Mouse (Mus musculus) NIH3T3 (cell line): ENCODE data around the gene Myo9a.
"Not testable (repeated sequence)": the region's sequence is repeated elsewhere in the genome, so short reads cannot be mapped to it uniquely, and the experiment has no call there.

Experiments used
- DNase-seq: peaks from one replicate; pipeline ENCODE4 v3.0.0-alpha.2; 2012; ENCODE audit warnings: low read depth

The Myo9a gene

DNA sequence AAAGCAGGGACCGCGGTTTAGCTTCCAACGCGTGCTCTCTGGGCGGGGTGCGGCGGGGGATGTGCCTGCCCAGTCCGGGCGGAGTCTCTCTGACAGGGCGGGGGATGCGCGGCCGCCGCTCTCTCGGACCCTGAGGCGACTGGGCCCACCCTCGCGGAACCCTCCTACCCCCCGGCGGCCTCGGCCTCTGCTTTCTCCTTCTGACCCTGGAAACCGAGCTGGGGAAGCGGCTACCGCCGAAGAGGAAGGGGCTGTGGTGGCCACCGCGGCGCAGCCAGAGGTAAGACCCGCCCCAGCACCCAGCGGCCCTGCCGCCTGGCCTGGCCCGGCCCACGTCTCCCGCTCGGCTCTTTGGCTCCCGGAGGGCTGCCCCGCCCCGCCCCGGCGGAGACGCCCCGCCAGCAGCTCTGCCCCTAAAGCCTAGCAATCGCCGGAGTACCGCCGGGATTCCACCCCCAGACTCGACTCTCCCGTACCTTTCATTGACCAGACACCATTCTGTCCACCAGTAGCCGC lies 428 bp downstream of the Myo9a start:
- peak; percentile 85 for DNase-seq

DNA sequence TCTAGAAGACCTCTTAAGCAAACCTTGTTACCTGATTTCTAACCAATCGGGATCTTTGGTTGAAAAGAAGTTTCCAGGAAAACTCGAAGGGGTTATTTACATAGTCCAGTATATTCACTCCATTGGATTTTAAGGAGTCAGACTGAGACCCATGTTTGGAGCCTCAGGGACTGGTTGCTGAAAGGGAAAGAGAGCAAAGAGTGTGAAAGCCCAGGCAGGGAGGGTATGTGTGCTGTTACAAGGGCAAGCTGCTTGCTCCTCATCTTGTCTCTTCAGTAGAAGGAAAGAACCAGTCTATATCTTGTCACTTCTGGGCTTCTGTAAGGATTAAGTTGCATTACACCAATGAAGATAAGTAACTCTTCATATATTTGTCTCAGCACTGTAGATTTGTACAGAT lies 1.3 kb downstream of the Myo9a start:
- DNase-seq = peak; percentile 31

GRCm38 (mm10) chr9:59755199-59755598 lies 4.5 kb downstream of the Myo9a start:
- DNase-seq = peak; percentile 2

DNA sequence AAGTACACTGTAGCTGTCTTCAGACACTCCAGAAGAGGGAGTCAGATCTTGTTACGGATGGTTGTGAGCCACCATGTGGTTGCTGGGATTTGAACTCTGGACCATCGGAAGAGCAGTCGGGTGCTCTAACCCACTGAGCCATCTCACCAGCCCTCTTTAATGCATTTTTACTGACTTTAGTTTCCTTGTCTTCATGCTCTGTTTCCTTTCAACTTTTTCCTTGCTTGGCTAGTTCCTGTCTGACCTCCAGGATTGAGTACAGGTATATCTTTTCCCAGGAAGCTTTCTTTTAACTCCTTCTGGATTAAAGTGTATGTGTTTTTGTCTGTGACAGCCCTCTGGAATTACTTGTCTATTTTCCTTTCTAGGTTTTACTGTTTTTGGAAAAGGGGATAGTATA lies 6.3 kb downstream of the Myo9a start:
- not testable (repeated sequence) for DNase-seq

DNA sequence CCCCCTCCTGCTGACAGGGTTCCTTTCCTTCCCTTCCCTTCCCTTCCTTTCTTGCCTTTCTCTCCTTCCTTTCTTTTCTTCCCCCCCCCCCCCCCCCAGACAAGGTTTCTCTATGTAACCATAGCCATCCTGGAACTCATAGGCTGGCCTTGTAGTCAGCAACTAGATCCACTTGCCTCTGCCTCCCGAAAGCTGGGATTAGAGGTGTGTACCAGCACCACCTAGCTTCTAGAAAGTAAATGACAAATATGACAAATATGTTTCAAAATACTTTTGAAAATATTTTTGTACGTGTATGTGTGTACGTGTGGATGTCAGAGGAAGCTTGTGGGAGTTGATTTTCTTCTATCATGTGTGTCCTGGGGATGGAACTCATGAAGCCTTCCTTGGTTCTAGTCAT lies 9.8 kb downstream of the Myo9a start:
- peak; percentile 50 for DNase-seq

- not testable (repeated sequence) for DNase-seq
Measured at GRCm38 (mm10) chr9:59766966-59767461, 16.3 kb downstream of the Myo9a start.

GRCm38 (mm10) chr9:59806046-59806774 lies 55.5 kb downstream of the Myo9a start:
- DNase-seq = not testable (repeated sequence)

GRCm38 (mm10) chr9:59884551-59884950 lies 133.9 kb downstream of the Myo9a start:
- DNase-seq = no peak

GRCm38 (mm10) chr9:59903382-59903781 lies 152.7 kb downstream of the Myo9a start:
- DNase-seq = no peak

- no peak for DNase-seq
Measured at GRCm38 (mm10) chr9:59914761-59915160, 164.1 kb downstream of the Myo9a start.

- DNase-seq = no peak
Measured at GRCm38 (mm10) chr9:59930248-59930647, 179.6 kb downstream of the Myo9a start.

DNA sequence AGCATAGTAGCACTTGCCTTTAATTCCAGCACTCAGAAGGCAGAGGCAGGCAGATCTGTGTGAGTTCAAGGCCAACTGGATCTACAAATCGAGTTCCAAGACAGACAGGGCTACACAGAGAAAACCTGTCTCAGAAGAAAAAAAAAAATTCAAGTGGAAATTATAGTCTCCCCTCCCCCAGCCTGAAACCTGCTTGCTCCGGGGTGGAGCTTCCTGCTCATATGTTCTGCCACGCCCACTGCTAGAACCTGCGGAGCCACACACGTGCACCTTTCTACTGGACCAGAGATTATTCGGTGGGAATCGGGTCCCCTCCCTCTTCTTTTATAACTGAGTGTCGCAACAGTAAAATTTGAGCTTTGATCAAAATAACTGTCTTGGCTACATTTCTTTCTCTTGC lies 185.2 kb downstream of the Myo9a start:
- not testable (repeated sequence) for DNase-seq

DNA sequence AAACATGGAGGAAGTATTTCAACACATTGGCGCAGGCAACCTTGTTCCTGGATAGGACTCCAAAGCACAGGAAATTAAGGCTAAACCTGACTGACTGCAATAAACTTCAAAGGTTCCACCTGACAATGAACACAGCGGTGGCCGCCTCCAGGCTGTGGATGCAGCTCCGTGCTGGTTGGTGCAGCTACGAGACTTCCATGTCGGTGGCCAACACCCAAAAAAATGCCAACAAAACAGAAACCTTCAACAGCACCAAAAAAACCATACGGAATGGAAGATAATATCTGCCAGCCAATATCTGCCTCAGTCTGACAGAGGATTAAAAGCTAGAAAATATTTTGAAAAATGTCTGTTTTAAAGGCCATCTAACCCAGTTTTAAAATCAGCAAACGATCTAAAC lies 187.8 kb downstream of the Myo9a start:
- no peak for DNase-seq

DNA sequence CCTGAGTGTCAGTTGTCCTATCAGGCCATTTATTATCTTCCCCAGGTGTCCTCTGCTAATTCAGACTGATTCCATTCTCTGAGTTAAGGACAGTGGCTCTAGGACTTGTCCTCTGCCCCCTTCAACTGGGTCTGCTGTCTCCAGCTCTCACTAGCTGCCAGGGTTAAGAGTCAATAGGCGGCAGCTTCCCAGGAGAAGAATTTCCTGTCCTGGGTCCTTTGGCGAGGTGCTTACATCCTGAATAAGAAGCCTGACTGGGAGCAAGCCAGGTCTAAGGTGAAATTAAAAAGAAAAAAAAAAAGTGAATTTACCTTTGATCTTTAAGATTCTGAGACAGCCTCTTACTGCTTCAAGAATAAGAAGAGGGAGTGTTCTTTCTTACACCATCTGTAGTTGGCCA lies 189.0 kb downstream of the Myo9a start:
- DNase-seq = no peak

- no peak for DNase-seq
Measured at GRCm38 (mm10) chr9:59940913-59941884, 190.5 kb downstream of the Myo9a start.

DNA sequence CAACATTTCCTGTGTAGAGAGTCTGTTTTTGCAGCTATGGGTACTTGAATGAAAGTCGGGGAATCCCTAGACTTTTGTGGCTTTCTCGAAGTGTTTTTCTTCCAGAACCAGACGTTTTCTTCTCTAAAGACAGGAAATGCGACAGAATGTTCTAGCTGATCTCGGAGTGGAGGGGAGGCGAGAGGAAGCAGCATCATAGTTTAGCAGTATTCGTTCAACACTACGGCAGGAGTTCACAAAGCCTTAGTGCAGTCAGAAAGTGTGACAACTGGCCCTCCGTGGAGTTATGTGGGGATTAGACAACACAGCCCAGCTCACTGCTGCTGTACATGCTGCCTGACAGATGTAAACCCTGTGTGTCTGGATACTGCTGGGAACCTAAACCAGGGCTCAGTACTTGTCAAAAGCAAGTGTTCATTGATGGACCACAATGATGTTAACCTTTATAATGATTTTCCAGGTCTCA lies 191.2 kb downstream of the Myo9a start:
- no peak for DNase-seq

- no peak for DNase-seq
Measured at GRCm38 (mm10) chr9:59942501-59943085, 191.9 kb downstream of the Myo9a start.

GRCm38 (mm10) chr9:59943826-59944225 lies 193.1 kb downstream of the Myo9a start:
- DNase-seq = no peak

- DNase-seq = no peak
Measured at GRCm38 (mm10) chr9:59945241-59945640, 194.5 kb downstream of the Myo9a start.

- no peak for DNase-seq
Measured at GRCm38 (mm10) chr9:59947271-59947670, 196.6 kb downstream of the Myo9a start.

DNA sequence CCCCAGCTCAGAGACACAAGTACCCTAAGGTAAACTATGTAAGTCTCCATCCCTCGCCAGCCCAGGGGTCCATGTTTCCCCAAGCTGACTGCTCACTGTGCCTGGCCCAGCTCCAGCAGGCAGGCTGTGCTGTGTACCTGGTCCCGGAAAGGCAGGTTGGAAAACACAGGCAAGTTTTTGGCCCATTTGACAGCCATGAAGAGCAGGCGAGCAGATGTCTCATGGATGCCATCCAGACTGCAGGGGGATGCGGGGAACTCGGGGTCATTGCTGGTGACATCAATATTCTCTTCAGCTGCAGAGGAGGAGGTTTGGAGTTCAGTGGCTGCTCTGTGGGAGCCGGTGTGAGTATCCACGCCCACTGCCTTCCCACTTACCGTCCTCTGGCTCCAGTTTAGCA lies 197.5 kb downstream of the Myo9a start:
- DNase-seq = no peak

- no peak for DNase-seq
Measured at GRCm38 (mm10) chr9:59948691-59949250, 198.1 kb downstream of the Myo9a start.
